Mouse (Mus musculus) heart, embryonic 10.5 days (tissue): ENCODE data around the gene Slc24a4. TPM values are rescaled to one million over a fixed set of nuclear protein-coding genes. Genes with fewer than 3 reads are reported as not detected.
A peak's percentile ranks its signal among the peaks of the same experiment; 100 is the strongest.

Source experiments
- DNase-seq: peaks from one replicate; pipeline ENCODE4 v3.0.0-alpha.2; 2017; ENCODE audit warnings: low spot score
- H3K27ac ChIP-seq: fragments of 300-500 bp; sonication (generic); 2 replicates; pipeline ENCODE4 v1.5.1; 2016; ENCODE audit warnings: mild to moderate bottlenecking
- H3K27me3 ChIP-seq: fragments of 300-500 bp; sonication (generic); 2 replicates; pipeline ENCODE4 v1.6.1; 2016; ENCODE audit warnings: mild to moderate bottlenecking; ENCODE audit not compliant: poor library complexity, insufficient read depth, severe bottlenecking
- H3K36me3 ChIP-seq: fragments of 300-500 bp; sonication (generic); 2 replicates; pipeline ENCODE4 v1.6.1; 2016; ENCODE audit warnings: mild to moderate bottlenecking, moderate library complexity
- H3K4me1 ChIP-seq: fragments of 300-500 bp; sonication (generic); 2 replicates; pipeline ENCODE4 v1.6.1; 2016; ENCODE audit warnings: mild to moderate bottlenecking
- H3K4me3 ChIP-seq: fragments of 300-500 bp; sonication (generic); 2 replicates; pipeline ENCODE4 v1.5.1; 2016; ENCODE audit warnings: mild to moderate bottlenecking, moderate library complexity
- H3K9me3 ChIP-seq: fragments of 300-500 bp; sonication (generic); 2 replicates; pipeline ENCODE4 v1.6.1; 2016; ENCODE audit warnings: mild to moderate bottlenecking, moderate library complexity
- WGBS: fragments of 180-500 bp; shearing (Covaris S2); methylation state at CpG from one replicate; pipeline ENCODE4 v1.1.7; 2016; 5-methylcytosine and 5-hydroxymethylcytosine counted together
- polyA plus RNA-seq: library from polyadenylated mRNA; unstranded; fragments of >200 nt; fragmentation: Nextera tagmentation; extraction: Ambion mirVana; gene quantifications from 2 replicates; pipeline ENCODE4 v1.2.1, GENCODE M21; 2016

Gene Slc24a4
- polyA plus RNA-seq, 1 experiment from 2014 or later = 1.9 TPM

DNA sequence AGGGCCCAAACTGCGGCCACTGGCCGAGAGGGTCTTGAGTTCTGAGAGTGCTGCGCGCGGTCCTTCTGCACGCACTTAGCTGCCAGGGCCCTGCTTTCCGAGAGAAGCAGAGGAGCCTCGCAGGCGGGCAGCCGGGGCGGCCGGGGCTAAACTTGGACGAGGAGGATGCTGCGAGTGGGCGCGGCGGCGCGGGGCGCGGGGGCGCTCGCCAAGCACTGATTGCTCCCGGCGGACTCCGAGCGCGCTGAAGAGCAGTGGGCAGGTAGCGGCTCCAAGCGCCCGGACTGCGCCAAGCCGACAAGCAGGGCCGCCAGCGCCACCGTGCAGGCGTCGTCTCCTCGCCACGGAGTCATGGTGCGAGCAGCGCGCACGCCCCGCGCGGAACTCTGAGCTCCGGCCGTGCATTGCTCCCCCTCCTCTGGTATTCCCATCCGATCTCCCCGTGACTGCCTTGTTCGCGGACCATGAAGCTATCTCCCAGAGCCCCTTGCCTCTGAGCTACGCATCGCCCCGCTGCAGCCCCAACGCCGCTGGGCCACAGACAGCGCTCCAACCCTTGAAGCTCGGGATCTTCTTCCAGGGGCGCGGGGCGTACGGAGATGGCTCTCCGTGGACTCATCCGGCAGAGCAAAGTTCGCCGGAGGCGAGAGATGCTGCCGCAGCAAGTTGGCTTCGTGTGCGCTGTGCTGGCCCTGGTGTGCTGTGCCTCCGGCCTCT lies 416 bp downstream of the Slc24a4 start:
- WGBS = under 1% methylated on average over 73 of the region's 73 CpGs
- no peak for DNase-seq
- H3K36me3 ChIP-seq = 0 out of 2 replicates have a peak, but pooled peaks cover 4% of the 10 kb centered on the region
- no peaks in the 10 kb centered on the region for H3K9me3 ChIP-seq
- H3K4me3 ChIP-seq = peak overlapping the region; percentile 71
- H3K4me1 ChIP-seq = peaks cover 21% of the 10 kb centered on the region
- peaks cover 75% of the 10 kb centered on the region for H3K27me3 ChIP-seq
- peak overlapping the region; percentile 80 for H3K27ac ChIP-seq

DNA sequence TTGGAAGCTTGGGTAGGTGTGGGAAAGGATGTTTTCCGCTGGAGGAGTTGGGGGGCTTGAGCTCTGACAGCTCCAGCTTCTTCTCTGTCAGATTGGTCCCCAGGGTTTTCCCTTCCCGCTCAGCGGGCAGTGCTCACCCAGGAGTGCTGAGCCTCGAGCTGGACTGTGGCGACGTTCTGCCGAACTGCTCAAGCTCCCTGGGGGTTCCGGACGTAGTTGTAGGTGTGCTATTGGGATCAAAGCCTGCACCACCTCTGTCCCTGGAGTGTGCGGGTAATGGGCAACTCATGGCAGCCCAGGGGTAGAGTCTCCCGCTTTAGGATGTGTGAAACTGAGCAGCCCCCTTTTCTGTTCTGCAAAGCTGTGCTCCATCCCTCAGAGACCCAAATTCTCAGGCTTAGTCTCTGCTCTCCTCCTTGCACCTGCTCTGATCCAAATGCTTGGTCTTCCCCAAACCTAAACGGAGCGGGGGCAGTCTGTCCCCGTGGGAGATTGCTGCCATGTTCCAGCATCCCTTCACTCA lies 1.0 kb downstream of the Slc24a4 start:
- WGBS = 3% methylated on average over 14 of the region's 14 CpGs
- DNase-seq = no peak
- Histone ChIP-seq H3K36me3 (0 out of 2 replicates have a peak, but pooled peaks cover 4% of the 10 kb centered on the region), H3K4me1 (peaks cover 21% of the 10 kb centered on the region), H3K27me3 (peaks cover 78% of the 10 kb centered on the region), H3K27ac (peak overlapping the region; percentile 80; the same call in 1 of the 2 replicates), H3K9me3 (no peaks in the 10 kb centered on the region), H3K4me3 (peak overlapping the region; percentile 71)

DNA sequence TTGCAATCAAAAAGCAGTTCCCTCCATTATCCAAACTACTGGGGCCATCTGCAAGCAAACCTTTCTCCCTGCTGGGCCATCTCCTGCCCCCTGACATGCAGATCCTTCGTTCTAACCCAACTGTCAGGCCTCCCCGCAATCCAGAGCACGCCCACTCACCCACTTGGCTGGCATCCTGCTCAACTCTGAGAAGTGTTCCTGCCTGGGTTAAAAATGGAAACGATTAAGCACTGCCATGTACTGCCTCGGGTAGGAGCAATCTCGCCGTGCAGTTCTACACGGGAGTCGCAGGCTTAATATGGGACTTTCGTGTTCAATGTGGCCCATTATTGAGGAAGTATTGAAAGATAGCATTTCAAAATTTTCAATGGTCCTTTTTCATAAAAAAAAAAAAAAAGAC lies 11.2 kb downstream of the Slc24a4 start:
- H3K36me3 ChIP-seq = no peaks in the 10 kb centered on the region
- no peak overlapping the region for H3K4me3 ChIP-seq
- no peak for DNase-seq
- H3K27ac ChIP-seq = no peak overlapping the region
- H3K4me1 ChIP-seq = peaks cover 13% of the 10 kb centered on the region; the same call in 1 of the 2 replicates
- peaks cover 15% of the 10 kb centered on the region for H3K27me3 ChIP-seq
- H3K9me3 ChIP-seq = no peaks in the 10 kb centered on the region
- whole genome bisulfite sequencing = 73% methylated on average over 10 of the region's 10 CpGs

DNA sequence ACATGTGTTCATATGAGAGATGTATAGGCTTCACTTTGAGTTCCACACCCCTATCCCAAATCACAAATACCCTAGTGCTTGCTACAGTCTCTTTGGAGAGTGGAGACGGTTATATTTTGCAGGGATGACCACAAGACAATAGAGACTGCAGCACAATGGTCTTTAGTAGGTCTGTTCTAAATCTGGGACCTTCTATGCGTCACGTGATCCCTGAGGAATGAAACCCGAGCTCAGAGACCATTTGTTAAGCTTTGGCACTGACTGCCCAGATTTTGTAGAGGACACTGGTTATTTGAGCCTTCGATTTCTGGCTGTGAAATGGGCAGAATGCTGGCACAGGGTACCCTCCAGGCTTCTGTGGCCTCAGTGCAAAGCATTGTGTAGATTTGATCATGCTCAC lies 12.8 kb downstream of the Slc24a4 start:
- Histone ChIP-seq H3K27me3 (peaks cover 13% of the 10 kb centered on the region), H3K9me3 (no peaks in the 10 kb centered on the region), H3K36me3 (no peaks in the 10 kb centered on the region), H3K4me1 (peaks cover 13% of the 10 kb centered on the region; the same call in 1 of the 2 replicates), H3K4me3 (no peak overlapping the region), H3K27ac (no peak overlapping the region)
- DNase-seq = no peak
- WGBS = 66% methylated on average over 5 of the region's 5 CpGs

DNA sequence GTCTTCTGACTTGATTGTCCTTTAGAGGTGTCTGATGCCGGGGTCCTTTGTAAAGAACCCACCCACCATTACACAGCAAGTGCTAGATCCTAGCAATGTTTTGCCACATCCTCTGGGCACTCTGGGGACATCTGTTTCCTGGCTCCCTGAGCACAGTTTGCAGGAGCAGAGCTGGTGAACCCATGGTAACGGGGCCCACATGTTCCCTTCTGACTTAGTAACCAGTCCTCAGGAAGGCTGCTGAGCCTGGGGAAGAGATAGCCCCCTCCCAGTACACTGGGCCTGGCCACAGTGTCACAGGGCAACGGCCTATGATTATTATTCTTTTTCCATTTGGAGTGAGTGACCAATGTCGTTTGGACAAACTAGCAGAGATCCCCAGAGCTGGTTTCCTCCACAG lies 19.1 kb downstream of the Slc24a4 start:
- WGBS = 57% methylated on average over 4 of the region's 4 CpGs
- Histone ChIP-seq H3K9me3 (no peaks in the 10 kb centered on the region), H3K4me1 (0 out of 2 replicates have a peak, but pooled peaks cover 5% of the 10 kb centered on the region), H3K4me3 (no peak overlapping the region), H3K27ac (no peak overlapping the region), H3K27me3 (0 out of 2 replicates have a peak, but pooled peaks cover 6% of the 10 kb centered on the region), H3K36me3 (no peaks in the 10 kb centered on the region)
- DNase-seq = no peak

DNA sequence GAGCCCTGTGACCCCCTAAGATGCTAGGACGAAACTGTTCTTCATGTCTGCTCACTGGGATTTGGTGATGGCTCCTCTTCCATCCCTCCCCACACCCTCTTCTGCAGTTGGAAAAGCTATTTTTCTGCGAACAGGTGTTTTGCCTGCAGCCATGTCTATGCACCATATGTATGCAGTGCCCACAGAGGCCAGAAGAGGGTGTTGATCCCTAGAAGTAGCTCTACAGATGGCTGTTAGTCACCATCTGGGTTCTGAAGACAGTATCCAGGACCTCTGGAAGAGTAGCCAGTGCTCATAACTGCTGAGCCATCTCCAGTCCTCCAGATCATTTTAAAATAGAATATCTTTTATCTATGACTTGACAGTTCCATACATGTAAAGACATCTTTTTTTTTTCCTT lies 20.2 kb downstream of the Slc24a4 start:
- Histone ChIP-seq H3K9me3 (no peaks in the 10 kb centered on the region), H3K4me3 (no peak overlapping the region), H3K27ac (no peak overlapping the region), H3K4me1 (0 out of 2 replicates have a peak, but pooled peaks cover 5% of the 10 kb centered on the region), H3K36me3 (no peaks in the 10 kb centered on the region), H3K27me3 (0 out of 2 replicates have a peak, but pooled peaks cover 6% of the 10 kb centered on the region)
- 84% methylated on average over 2 of the region's 2 CpGs for WGBS
- DNase-seq = no peak

DNA sequence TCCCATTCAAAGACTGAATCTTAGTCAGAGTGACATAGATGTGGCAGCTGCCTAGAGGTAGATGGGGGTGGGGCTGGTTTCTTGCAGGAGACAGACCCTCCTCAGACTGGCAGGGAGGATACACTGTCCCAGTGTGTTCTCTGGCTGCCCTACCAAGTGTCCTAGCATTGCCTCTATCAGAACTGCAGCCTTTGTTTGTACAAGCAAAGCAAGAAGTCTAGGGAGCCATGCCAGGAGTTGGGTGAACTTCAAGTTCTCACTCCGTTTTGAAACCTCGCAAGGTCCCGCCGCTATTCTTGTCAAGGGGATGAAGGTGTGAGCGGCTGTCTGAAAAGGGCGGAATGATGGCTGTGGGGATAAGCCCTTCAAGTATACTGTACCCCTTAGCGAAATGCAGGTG lies 22.7 kb downstream of the Slc24a4 start:
- H3K27ac ChIP-seq = no peak overlapping the region
- WGBS = 78% methylated on average over 7 of the region's 7 CpGs
- no peaks in the 10 kb centered on the region for H3K9me3 ChIP-seq
- H3K36me3 ChIP-seq = no peaks in the 10 kb centered on the region
- H3K4me1 ChIP-seq = 0 out of 2 replicates have a peak, but pooled peaks cover 5% of the 10 kb centered on the region
- H3K4me3 ChIP-seq = no peak overlapping the region
- no peak for DNase-seq
- H3K27me3 ChIP-seq = no peaks in the 10 kb centered on the region

DNA sequence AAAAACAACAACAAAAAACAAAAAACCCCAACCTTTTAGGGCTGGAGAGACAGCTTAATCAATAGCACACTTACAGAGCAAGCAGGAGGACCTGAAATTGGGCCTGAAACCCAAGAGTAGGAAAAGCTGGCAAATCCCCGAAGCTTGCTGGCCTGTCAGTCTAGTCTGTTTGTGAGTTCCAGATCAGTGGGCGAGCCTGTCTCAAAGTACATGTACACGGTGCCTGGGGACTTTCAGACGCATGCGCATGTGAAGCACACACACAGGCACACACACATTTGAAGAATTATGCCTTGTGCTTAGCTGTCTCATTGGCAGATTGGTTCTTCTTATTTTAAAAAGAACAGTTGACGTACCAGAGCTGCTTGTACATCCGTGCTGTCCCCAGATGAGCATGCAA lies 25.3 kb downstream of the Slc24a4 start:
- 92% methylated on average over 7 of the region's 7 CpGs for WGBS
- H3K4me1 ChIP-seq = peaks cover 11% of the 10 kb centered on the region
- no peaks in the 10 kb centered on the region for H3K36me3 ChIP-seq
- DNase-seq = no peak
- H3K4me3 ChIP-seq = no peak overlapping the region
- no peak overlapping the region for H3K27ac ChIP-seq
- no peaks in the 10 kb centered on the region for H3K27me3 ChIP-seq
- no peaks in the 10 kb centered on the region for H3K9me3 ChIP-seq

DNA sequence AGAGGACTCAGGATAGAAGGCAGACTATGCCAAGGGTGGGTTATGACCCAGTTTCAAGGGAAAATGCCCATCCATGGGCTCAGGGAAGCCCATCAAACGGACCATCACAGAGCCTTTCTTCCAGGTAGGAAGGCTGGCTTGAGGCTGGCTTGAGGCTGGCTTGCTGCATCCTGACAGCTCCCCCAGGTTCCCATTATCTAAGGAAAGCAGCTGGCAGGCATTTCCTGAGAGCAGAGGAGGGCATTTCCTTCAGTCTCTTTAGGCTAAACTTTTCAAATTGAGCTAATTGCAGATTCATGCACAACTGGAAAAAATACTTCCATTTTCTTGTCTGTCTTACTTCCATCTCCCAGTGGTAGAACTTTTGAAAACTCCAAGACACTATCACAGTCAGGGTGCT lies 26.3 kb downstream of the Slc24a4 start:
- WGBS = 45% methylated on average over 1 of the region's 1 CpGs
- Histone ChIP-seq H3K36me3 (no peaks in the 10 kb centered on the region), H3K9me3 (no peaks in the 10 kb centered on the region), H3K4me3 (no peak overlapping the region), H3K27ac (no peak overlapping the region), H3K27me3 (no peaks in the 10 kb centered on the region), H3K4me1 (peaks cover 13% of the 10 kb centered on the region)
- no peak for DNase-seq

DNA sequence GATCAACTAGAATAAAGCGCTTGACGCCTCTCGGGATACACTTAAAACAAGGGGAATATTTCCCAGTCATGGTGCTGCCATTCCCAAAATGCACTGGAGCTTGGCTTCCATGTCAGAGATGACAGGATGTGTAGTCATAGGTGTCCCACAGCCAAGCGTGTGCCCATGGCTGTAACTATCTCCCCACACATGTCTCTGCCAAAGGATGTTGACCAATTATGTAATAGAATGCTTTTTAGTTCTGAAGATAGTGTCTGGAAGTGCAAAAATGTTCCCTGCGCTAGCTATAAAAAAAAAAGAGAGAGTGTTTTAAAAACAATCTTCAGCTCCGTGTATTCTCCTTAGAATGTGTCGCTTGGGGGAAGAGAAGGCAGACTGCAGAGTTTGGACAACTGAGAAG lies 36.1 kb downstream of the Slc24a4 start:
- no peaks in the 10 kb centered on the region for H3K36me3 ChIP-seq
- no peak overlapping the region for H3K4me3 ChIP-seq
- H3K27ac ChIP-seq = no peak overlapping the region
- DNase-seq = no peak
- H3K27me3 ChIP-seq = 0 out of 2 replicates have a peak, but pooled peaks cover 3% of the 10 kb centered on the region
- H3K4me1 ChIP-seq = peaks cover 19% of the 10 kb centered on the region; the same call in 1 of the 2 replicates
- 84% methylated on average over 7 of the region's 7 CpGs for WGBS
- no peaks in the 10 kb centered on the region for H3K9me3 ChIP-seq

DNA sequence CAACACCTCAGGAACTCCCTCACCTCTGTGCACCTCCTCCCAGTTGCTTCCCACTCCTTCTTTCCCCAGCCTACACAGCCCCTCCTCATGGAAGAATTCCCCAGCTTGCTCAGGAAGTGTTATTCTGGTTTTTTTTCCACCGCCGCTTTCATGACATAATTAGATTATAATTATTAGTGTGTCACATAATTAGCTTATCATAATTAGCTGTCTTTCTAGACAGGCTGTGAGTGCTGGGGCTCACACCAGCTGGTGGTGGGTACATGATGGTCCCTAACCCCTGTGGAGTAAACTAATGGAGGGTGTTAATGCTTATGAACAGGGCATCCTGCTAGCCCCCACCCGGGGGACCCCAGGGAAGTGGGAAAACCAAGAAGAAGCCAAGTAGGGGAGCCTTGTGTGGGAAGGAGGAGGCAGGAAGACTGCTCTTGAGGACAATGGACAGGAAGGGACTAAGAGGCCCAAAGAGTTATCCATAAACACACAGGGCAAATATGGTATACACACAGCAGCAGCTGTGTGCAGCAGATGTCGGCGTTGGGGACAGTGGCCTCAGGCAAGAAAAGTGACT lies 38.2 kb downstream of the Slc24a4 start:
- no peak overlapping the region for H3K4me3 ChIP-seq
- H3K27me3 ChIP-seq = 0 out of 2 replicates have a peak, but pooled peaks cover 3% of the 10 kb centered on the region
- H3K4me1 ChIP-seq = peaks cover 19% of the 10 kb centered on the region; the same call in 1 of the 2 replicates
- peak overlapping the region; percentile 52; the same call in 1 of the 2 replicates for H3K27ac ChIP-seq
- no peak for DNase-seq
- H3K9me3 ChIP-seq = no peaks in the 10 kb centered on the region
- no peaks in the 10 kb centered on the region for H3K36me3 ChIP-seq
- WGBS = 49% methylated on average over 5 of the region's 5 CpGs

DNA sequence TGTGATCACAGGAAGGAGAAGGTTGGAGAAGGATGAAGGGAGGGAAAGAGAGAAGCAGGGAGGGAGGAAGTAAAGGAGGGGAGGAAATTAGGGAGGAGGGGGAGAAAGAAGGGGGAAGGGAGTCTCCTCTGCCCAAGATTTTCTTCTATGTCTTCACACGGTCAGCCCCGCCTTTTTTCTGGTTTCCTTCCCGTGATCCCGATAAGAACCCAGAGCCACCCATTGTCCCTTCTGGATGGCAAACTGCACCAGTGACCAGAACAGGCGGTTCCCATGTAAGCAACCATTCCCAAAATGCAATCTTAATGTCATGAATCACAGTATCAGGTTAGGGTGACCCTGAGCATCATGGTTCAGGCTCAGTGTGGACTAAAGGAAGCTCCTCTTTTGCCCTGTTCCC lies 38.8 kb downstream of the Slc24a4 start:
- no peak for DNase-seq
- Histone ChIP-seq H3K36me3 (no peaks in the 10 kb centered on the region), H3K27ac (peak overlapping the region; percentile 52; the same call in 1 of the 2 replicates), H3K27me3 (0 out of 2 replicates have a peak, but pooled peaks cover 3% of the 10 kb centered on the region), H3K9me3 (no peaks in the 10 kb centered on the region), H3K4me3 (no peak overlapping the region), H3K4me1 (peaks cover 19% of the 10 kb centered on the region; the same call in 1 of the 2 replicates)
- WGBS = 45% methylated on average over 5 of the region's 5 CpGs

DNA sequence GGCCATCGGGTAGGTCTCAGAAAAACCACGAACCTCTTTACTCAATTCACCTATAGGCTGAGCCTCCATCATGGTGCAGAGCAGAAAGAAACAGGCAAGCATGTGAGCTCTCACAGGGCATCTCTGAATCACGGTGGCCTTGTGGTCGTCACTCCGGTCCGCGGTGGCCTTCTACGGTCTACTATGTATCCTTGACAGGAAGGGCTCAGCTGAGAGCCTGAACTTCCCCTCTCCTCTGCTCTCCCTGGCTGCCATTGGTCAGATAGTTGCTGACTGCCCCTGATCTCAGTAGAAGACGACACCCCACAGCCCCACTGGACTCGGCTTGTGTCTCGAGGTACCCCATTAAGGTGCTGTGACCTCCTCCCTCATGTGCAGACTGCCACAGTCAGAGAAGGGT lies 44.2 kb downstream of the Slc24a4 start:
- Histone ChIP-seq H3K4me3 (no peak overlapping the region), H3K4me1 (0 out of 2 replicates have a peak, but pooled peaks cover 2% of the 10 kb centered on the region), H3K9me3 (no peaks in the 10 kb centered on the region), H3K36me3 (no peaks in the 10 kb centered on the region), H3K27ac (no peak overlapping the region), H3K27me3 (no peaks in the 10 kb centered on the region)
- DNase-seq = no peak
- WGBS = 82% methylated on average over 11 of the region's 11 CpGs
